Mouse (Mus musculus) spleen, postnatal 10 days (tissue): Measurements from ENCODE around the gene Fam136a.
"Not testable (repeated sequence)": the region's sequence is repeated elsewhere in the genome, so short reads cannot be mapped to it uniquely, and the experiment has no call there.

Experiments
- DNase-seq, 2 experiments: peaks; one replicate each; pipeline ENCODE4 v3.0.0; 2021 to 2022; ENCODE audit warnings: low spot score in 2 of 2

The Fam136a gene

GRCm38 (mm10) chr6:86366853-86367249 is 1.4 kb downstream of the Fam136a start:
- DNase-seq, result no peak

- no peak for DNase-seq
These were observed 3.0 kb downstream of the Fam136a start for GRCm38 (mm10) chr6:86368479-86368878.

GRCm38 (mm10) chr6:86370093-86370713 is 4.8 kb downstream of the Fam136a start:
- peak in 1 of 2 experiments; percentile 53 for DNase-seq

GRCm38 (mm10) chr6:86370764-86371339 is 5.4 kb downstream of the Fam136a start, which contains the start of gene Snrpg:
Snrpg (plus strand) TSS chr6:86371304.
- peak; percentile 22 to 28 for DNase-seq

GRCm38 (mm10) chr6:86371340-86371911 is 6.0 kb downstream of the Fam136a start:
- DNase-seq, result peak; percentile 93 to 96

- no peak for DNase-seq
These were observed 6.6 kb downstream of the Fam136a start for GRCm38 (mm10) chr6:86371950-86372516.

GRCm38 (mm10) chr6:86373556-86373955 is 8.1 kb downstream of the Fam136a start:
- no peak for DNase-seq

- no peak for DNase-seq
These were observed 12.9 kb downstream of the Fam136a start for GRCm38 (mm10) chr6:86378341-86378740.

- DNase-seq, result not testable (repeated sequence)
These were observed 14.7 kb downstream of the Fam136a start for GRCm38 (mm10) chr6:86380112-86380511.

- no peak for DNase-seq
These were observed 17.1 kb downstream of the Fam136a start for GRCm38 (mm10) chr6:86382551-86382950.

- DNase-seq, result no peak
These were observed 17.9 kb downstream of the Fam136a start for GRCm38 (mm10) chr6:86383370-86383769.

GRCm38 (mm10) chr6:86384692-86385091 is 19.2 kb downstream of the Fam136a start:
- DNase-seq, result no peak

- DNase-seq, result no peak
These were observed 20.1 kb downstream of the Fam136a start for GRCm38 (mm10) chr6:86385362-86386104.

- DNase-seq, result no peak
These were observed 21.9 kb downstream of the Fam136a start for GRCm38 (mm10) chr6:86387313-86387712.

- no peak for DNase-seq
These were observed 23.0 kb downstream of the Fam136a start for GRCm38 (mm10) chr6:86388461-86388860.

GRCm38 (mm10) chr6:86391326-86391725 is 25.9 kb downstream of the Fam136a start:
- DNase-seq, result peak in 1 of 2 experiments; percentile 49

GRCm38 (mm10) chr6:86393187-86393586 is 27.7 kb downstream of the Fam136a start:
- no peak for DNase-seq

GRCm38 (mm10) chr6:86394078-86394720 is 28.8 kb downstream of the Fam136a start:
- DNase-seq, result no peak

GRCm38 (mm10) chr6:86395021-86395420 is 29.6 kb downstream of the Fam136a start:
- DNase-seq, result no peak

- DNase-seq, result no peak
These were observed 30.5 kb downstream of the Fam136a start for GRCm38 (mm10) chr6:86395969-86396368.

GRCm38 (mm10) chr6:86396581-86397256 is 31.3 kb downstream of the Fam136a start, which contains the start of gene Pcyox1:
Pcyox1 (minus strand) TSS chr6:86397154.
- peak; percentile 89 to 90 for DNase-seq
